Mouse (Mus musculus): ENCODE measurements at regions not wholly inside any gene's neighbourhood (a gene's known extent, or its start where the extent isn't known, plus 50 kb on each side); places are given as distances from the start of the nearest gene placed in this dataset.

GRCm38 (mm10) chr11:22617204-22617874 lies 105.5 kb downstream of the Tmem17 start:
- Histone ChIP-seq H3K36me3 (no peaks in the 10 kb centered on the region), H3K9me3 (replicated peaks) (0 out of 2 replicates have a peak, but pooled peaks cover 4% of the 10 kb centered on the region), H3K4me1 (replicated peaks) (peaks cover 15% of the 10 kb centered on the region), H3K9ac (peak overlapping the region; percentile 61), H3K4me3 (peak overlapping the region; percentile 45), H3K27ac (ENCODE audit: poor library complexity, severe bottlenecking) (peak overlapping the region; percentile 19; the same call in 1 of the 2 replicates), H3K27me3 (replicated peaks) (no peaks in the 10 kb centered on the region), H3K4me2 (peak overlapping the region; percentile 73)
- peak; percentile 80 for ATAC-seq (ENCODE audit: insufficient number of reproducible peaks, low FRiP score)
- 9% methylated on average over 21 of the region's 21 CpGs for WGBS

- no peak overlapping the region for H3K4me3 ChIP-seq
- no peak for ATAC-seq (ENCODE audit: insufficient number of reproducible peaks, low FRiP score)
- H3K36me3 ChIP-seq, result no peaks in the 10 kb centered on the region
- WGBS, result 77% methylated on average over 8 of the region's 8 CpGs
- H3K9me3 ChIP-seq (replicated peaks), result no peaks in the 10 kb centered on the region
- H3K9ac ChIP-seq, result no peak overlapping the region
- no peaks in the 10 kb centered on the region for H3K27me3 ChIP-seq (replicated peaks)
- H3K4me2 ChIP-seq, result no peak overlapping the region
- H3K27ac ChIP-seq (ENCODE audit: poor library complexity, severe bottlenecking), result no peak overlapping the region
- peaks cover 15% of the 10 kb centered on the region for H3K4me1 ChIP-seq (replicated peaks)
Observed at GRCm38 (mm10) chr11:22620912-22621705, 109.2 kb downstream of the Tmem17 start.

GRCm38 (mm10) chr11:22621868-22622267 lies 110.0 kb downstream of the Tmem17 start:
- no peak for ATAC-seq (ENCODE audit: insufficient number of reproducible peaks, low FRiP score)
- H3K4me3 ChIP-seq, result no peak overlapping the region
- no peaks in the 10 kb centered on the region for H3K36me3 ChIP-seq
- WGBS, result 39% methylated on average over 6 of the region's 6 CpGs
- no peaks in the 10 kb centered on the region for H3K27me3 ChIP-seq (replicated peaks)
- H3K27ac ChIP-seq (ENCODE audit: poor library complexity, severe bottlenecking), result no peak overlapping the region
- H3K9ac ChIP-seq, result no peak overlapping the region
- no peak overlapping the region for H3K4me2 ChIP-seq
- peaks cover 15% of the 10 kb centered on the region for H3K4me1 ChIP-seq (replicated peaks)
- no peaks in the 10 kb centered on the region for H3K9me3 ChIP-seq (replicated peaks)

GRCm38 (mm10) chr11:22622496-22622997 lies 110.7 kb downstream of the Tmem17 start:
- Histone ChIP-seq H3K4me3 (no peak overlapping the region), H3K27me3 (replicated peaks) (no peaks in the 10 kb centered on the region), H3K9ac (no peak overlapping the region), H3K27ac (ENCODE audit: poor library complexity, severe bottlenecking) (no peak overlapping the region), H3K36me3 (no peaks in the 10 kb centered on the region), H3K9me3 (replicated peaks) (no peaks in the 10 kb centered on the region), H3K4me2 (no peak overlapping the region), H3K4me1 (replicated peaks) (peaks cover 11% of the 10 kb centered on the region; the same call in 1 of the 2 replicates)
- no peak for ATAC-seq (ENCODE audit: insufficient number of reproducible peaks, low FRiP score)
- 54% methylated on average over 8 of the region's 8 CpGs for WGBS

GRCm38 (mm10) chr11:22626407-22626806 lies 114.5 kb downstream of the Tmem17 start:
- WGBS, result 85% methylated on average over 1 of the region's 1 CpGs
- no peaks in the 10 kb centered on the region for H3K27me3 ChIP-seq (replicated peaks)
- no peak for ATAC-seq (ENCODE audit: insufficient number of reproducible peaks, low FRiP score)
- no peaks in the 10 kb centered on the region for H3K9me3 ChIP-seq (replicated peaks)
- H3K36me3 ChIP-seq, result no peaks in the 10 kb centered on the region
- no peak overlapping the region for H3K4me3 ChIP-seq
- no peak overlapping the region for H3K9ac ChIP-seq
- no peak overlapping the region for H3K27ac ChIP-seq (ENCODE audit: poor library complexity, severe bottlenecking)
- H3K4me2 ChIP-seq, result no peak overlapping the region
- peaks cover 31% of the 10 kb centered on the region for H3K4me1 ChIP-seq (replicated peaks)

GRCm38 (mm10) chr11:22628497-22628896 lies 116.6 kb downstream of the Tmem17 start:
- ATAC-seq (ENCODE audit: insufficient number of reproducible peaks, low FRiP score), result no peak
- Histone ChIP-seq H3K27ac (ENCODE audit: poor library complexity, severe bottlenecking) (no peak overlapping the region), H3K4me1 (replicated peaks) (peaks cover 36% of the 10 kb centered on the region), H3K4me3 (no peak overlapping the region), H3K4me2 (no peak overlapping the region), H3K9ac (no peak overlapping the region), H3K9me3 (replicated peaks) (no peaks in the 10 kb centered on the region), H3K27me3 (replicated peaks) (no peaks in the 10 kb centered on the region), H3K36me3 (no peaks in the 10 kb centered on the region)
- WGBS, result 81% methylated on average over 5 of the region's 5 CpGs

- Histone ChIP-seq H3K36me3 (no peaks in the 10 kb centered on the region), H3K27me3 (replicated peaks) (no peaks in the 10 kb centered on the region), H3K9ac (no peak overlapping the region), H3K4me3 (no peak overlapping the region), H3K9me3 (replicated peaks) (no peaks in the 10 kb centered on the region), H3K4me2 (peak overlapping the region; percentile 57), H3K4me1 (replicated peaks) (peaks cover 36% of the 10 kb centered on the region), H3K27ac (ENCODE audit: poor library complexity, severe bottlenecking) (0 out of 2 replicates have a peak overlapping the region, but pooled peaks have one; percentile 57)
- ATAC-seq (ENCODE audit: insufficient number of reproducible peaks, low FRiP score), result no peak
- 60% methylated on average over 5 of the region's 5 CpGs for WGBS
Observed at GRCm38 (mm10) chr11:22628979-22629378, 117.1 kb downstream of the Tmem17 start.

GRCm38 (mm10) chr11:22629581-22629980 lies 117.7 kb downstream of the Tmem17 start:
- no peaks in the 10 kb centered on the region for H3K27me3 ChIP-seq (replicated peaks)
- 10% methylated on average over 13 of the region's 13 CpGs for WGBS
- peak overlapping the region; percentile 34 for H3K4me3 ChIP-seq
- ATAC-seq (ENCODE audit: insufficient number of reproducible peaks, low FRiP score), result no peak
- peaks cover 36% of the 10 kb centered on the region for H3K4me1 ChIP-seq (replicated peaks)
- peak overlapping the region; percentile 36; the same call in 1 of the 2 replicates for H3K9ac ChIP-seq
- H3K4me2 ChIP-seq, result peak overlapping the region; percentile 57
- no peaks in the 10 kb centered on the region for H3K9me3 ChIP-seq (replicated peaks)
- H3K36me3 ChIP-seq, result no peaks in the 10 kb centered on the region
- peak overlapping the region; percentile 57 for H3K27ac ChIP-seq (ENCODE audit: poor library complexity, severe bottlenecking)

GRCm38 (mm10) chr11:22629991-22630390 lies 118.1 kb downstream of the Tmem17 start:
- Histone ChIP-seq H3K4me2 (peak overlapping the region; percentile 57), H3K4me1 (replicated peaks) (peaks cover 36% of the 10 kb centered on the region), H3K27ac (ENCODE audit: poor library complexity, severe bottlenecking) (peak overlapping the region; percentile 57), H3K9me3 (replicated peaks) (no peaks in the 10 kb centered on the region), H3K4me3 (peak overlapping the region; percentile 34), H3K9ac (peak overlapping the region; percentile 36; the same call in 1 of the 2 replicates), H3K36me3 (no peaks in the 10 kb centered on the region), H3K27me3 (replicated peaks) (no peaks in the 10 kb centered on the region)
- WGBS, result 47% methylated on average over 4 of the region's 4 CpGs
- ATAC-seq (ENCODE audit: insufficient number of reproducible peaks, low FRiP score), result no peak

- no peaks in the 10 kb centered on the region for H3K36me3 ChIP-seq
- no peak for ATAC-seq (ENCODE audit: insufficient number of reproducible peaks, low FRiP score)
- H3K4me2 ChIP-seq, result no peak overlapping the region
- no peak overlapping the region for H3K9ac ChIP-seq
- peaks cover 36% of the 10 kb centered on the region for H3K4me1 ChIP-seq (replicated peaks)
- H3K9me3 ChIP-seq (replicated peaks), result no peaks in the 10 kb centered on the region
- no peaks in the 10 kb centered on the region for H3K27me3 ChIP-seq (replicated peaks)
- 78% methylated on average over 5 of the region's 5 CpGs for WGBS
- H3K27ac ChIP-seq (ENCODE audit: poor library complexity, severe bottlenecking), result no peak overlapping the region
- H3K4me3 ChIP-seq, result no peak overlapping the region
Observed at GRCm38 (mm10) chr11:22630982-22631381, 119.1 kb downstream of the Tmem17 start.

GRCm38 (mm10) chr11:22631606-22632313 lies 119.9 kb downstream of the Tmem17 start:
- Histone ChIP-seq H3K27me3 (replicated peaks) (no peaks in the 10 kb centered on the region), H3K4me3 (no peak overlapping the region), H3K27ac (ENCODE audit: poor library complexity, severe bottlenecking) (peak overlapping the region; percentile 22; the same call in 1 of the 2 replicates), H3K4me2 (peak overlapping the region; percentile 46), H3K4me1 (replicated peaks) (peaks cover 36% of the 10 kb centered on the region), H3K9ac (peak overlapping the region; percentile 6; the same call in 1 of the 2 replicates), H3K9me3 (replicated peaks) (no peaks in the 10 kb centered on the region), H3K36me3 (no peaks in the 10 kb centered on the region)
- WGBS, result 22% methylated on average over 6 of the region's 6 CpGs
- ATAC-seq (ENCODE audit: insufficient number of reproducible peaks, low FRiP score), result no peak

All from heart, embryonic 12.5 days (tissue).